Mouse (Mus musculus): ENCODE measurements at regions not wholly inside any gene's neighbourhood (a gene's known extent, or its start where the extent isn't known, plus 50 kb on each side); places are given as distances from the start of the nearest gene placed in this dataset.
A peak's percentile ranks its signal among the peaks of the same experiment; 100 is the strongest.

DNA sequence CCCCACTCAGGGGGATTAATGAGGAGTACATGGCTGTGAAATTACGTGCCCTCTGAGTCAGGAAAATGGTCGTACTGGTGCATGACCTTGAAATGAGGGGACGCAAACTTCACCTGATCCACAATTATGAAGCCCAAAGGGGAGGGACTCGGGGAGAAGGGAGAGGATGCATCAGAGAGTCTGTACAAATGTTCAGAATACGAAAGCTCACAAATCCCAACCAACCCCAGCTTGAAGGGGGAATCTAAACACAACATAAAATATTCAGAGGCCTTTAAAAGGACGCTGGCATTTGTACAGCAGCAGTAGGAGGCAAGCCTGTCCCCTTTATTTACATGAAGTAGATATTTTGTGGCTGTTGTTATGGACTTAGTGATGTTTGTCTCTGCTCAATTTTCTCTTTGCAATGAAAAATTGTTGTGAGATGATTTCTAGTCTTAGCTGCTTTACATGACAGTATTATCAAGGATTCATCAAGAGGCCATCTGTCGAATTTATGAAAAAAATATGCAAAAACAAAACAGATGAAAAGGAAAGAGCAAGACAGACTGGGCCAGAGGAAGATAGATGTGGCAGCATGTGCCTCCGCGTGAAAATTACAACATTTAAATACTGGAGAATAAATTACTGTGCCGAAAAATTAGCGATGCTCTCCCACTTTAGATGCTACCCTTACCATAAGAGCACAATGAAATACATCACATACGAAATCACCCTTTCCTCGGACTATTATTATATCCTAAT is 695.3 kb downstream of the 1700064H15Rik start:
- no peak for DNase-seq (ENCODE audit: low read depth, low spot score)

DNA sequence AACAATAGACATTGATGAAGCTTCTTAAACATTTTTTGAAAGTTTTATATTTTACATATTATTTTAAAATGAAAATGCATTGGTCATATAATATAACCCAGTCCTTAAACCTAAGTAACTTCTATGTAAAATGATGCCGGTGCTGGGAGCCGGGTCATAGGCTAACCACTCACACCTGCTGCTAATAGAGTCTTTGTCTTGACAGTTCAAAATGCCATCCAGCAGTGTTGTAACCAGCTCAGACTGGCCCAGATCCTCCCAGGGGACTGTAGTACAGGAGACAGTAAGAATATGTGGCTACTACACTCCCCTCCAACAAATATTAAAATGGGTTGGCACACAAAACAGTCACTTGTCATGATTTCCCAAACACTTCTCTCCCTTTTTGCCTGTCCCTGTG is 693.6 kb downstream of the 1700064H15Rik start:
- DNase-seq (ENCODE audit: low read depth, low spot score) = no peak

DNA sequence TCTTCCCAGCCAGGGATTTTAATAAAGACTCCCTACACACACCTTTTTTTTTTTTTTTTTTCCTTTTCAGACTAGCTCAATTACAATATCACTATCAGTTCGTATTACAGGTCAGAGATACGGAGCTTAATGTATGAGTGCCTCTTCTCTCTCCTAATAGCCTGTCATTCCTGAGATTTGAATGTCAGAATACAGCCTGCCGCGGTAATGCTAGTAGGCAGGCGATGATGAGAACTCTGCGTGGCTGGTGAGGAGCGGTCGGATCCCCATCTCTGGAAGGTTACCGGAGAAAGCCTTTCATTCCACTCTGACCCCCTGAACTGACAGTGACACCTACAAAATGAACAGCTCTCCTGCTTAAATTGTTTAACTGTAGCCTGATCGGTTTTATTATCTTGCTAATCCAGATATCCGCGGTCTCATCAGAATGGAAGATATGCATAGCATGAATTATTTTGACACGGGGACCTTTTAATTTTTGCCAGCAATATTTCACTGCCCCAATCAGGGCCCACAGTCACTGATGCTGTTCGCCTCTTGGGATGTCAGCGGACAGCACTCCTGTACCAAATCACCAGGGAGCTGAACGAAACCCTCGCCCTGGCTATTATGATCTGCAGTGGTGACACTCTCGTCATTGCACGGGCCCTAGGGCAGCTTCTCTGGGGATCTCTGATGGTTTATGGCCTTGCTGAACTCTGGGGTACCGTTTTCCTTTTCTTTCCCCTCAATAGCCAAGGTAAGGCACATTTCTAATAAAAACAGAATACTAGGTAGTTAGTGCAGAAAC is 690.9 kb downstream of the 1700064H15Rik start:
- no peak for DNase-seq (ENCODE audit: low read depth, low spot score)

DNA sequence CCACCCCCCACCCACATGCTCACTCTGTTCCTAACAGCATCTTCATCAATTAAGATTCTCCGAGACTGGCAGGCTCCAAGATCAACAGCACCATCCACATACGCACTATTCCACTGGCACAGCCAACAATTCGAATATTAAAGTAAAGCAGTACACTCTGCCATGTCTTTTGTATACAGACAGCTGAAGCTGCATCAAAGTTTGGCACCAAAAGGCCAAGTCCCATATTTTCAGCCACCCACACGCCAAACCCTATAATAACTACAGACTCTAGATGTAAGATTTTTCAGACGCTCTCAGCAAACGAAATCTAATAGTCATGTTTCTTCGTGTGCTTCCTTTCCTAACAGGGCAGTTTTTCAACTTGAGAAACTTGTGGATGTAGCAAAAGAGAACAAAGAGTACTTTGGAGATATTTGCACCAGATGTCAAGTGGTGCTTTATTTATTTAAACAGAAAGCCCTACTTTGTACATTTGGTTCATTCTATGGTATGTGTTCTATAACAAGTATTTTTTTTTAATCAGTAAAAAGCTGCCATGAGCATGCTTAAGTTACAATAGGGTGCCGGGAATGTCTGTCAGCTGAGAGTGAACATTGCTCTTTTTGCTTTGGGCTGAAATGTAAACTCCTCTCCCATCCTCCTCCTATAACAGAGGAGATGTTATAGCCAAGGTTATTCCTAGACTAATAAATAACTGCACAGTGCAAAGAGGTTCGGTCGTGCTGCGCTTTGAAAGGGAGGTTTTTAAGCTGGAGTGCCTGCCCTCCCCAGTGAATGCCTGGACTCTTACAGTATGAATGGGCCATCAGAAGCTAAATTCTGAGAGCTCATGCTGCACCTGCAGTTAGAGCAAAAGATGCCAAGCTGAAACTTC is 686.9 kb downstream of the 1700064H15Rik start:
- no peak for DNase-seq (ENCODE audit: low read depth, low spot score)

DNA sequence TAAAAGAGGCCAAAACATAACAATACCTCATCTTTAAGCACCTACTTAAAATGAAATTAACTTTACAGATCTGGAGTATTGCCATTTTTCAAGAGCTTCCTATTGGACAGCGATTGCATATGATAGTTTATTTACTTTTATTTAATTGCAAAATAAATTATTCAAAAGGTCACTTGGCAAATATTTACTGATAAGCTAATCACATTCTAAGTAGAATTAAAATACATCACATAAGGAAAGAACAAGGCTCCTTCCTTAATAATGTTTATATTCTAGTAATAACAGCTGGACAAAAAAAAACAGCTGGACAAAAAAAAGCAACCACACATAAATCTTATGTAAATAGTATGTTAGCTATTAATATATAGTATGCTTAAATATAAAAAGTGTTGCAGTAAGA is 668.1 kb downstream of the 1700064H15Rik start:
- no peak for DNase-seq (ENCODE audit: low read depth, low spot score)

DNA sequence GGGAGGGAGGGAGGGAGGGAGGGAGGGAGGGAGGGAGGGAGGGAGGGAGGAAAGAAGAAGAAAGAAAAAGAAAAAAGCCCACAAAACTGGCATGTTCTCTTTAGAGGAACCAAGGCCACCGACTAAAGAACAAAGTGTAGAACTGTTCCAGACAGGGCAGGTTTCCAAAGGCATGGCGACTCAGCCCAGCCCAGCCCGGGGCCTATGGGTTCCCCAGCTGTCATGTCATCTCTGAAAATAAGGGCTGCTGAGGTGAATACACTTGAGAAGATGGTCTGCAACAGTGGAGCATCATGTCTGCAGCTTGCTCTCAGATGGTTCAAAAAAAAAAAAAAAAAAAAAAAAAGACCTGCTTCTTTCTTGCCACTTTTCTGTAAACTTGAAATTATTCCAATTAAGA is 639.8 kb downstream of the 1700064H15Rik start:
- DNase-seq (ENCODE audit: low read depth, low spot score) = no peak

DNA sequence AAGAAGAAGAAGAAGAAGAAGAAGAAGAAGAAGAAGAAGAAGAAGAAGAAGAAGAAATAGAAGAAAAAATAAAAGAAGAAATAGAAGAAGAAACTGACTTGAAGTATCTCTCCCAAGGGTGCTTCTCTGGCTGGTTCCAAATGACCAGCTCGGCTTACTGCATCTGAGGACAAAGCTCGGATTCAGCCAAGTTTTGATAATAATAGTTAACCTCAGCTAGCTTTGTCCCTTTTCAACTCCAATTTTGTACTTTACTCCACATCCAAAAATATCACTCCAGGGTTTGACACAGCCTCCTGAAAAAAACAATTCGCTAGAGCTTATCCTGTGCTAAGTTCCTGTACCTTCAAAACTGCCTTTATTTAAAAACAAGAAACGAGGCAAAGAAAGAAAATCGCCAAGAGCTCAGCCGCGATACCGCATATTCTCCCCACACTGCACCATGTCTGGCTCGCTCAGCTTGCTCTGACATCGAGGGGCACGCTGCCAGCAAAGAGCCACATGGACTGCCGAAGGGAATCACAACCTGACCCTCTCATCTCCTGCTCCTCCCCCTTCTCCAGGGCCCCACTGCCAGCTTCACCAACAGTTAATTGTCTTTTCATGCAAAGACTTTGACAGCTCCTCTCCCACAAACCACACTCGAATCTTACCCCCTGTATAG is 638.8 kb downstream of the 1700064H15Rik start:
- DNase-seq (ENCODE audit: low read depth, low spot score) = no peak

DNA sequence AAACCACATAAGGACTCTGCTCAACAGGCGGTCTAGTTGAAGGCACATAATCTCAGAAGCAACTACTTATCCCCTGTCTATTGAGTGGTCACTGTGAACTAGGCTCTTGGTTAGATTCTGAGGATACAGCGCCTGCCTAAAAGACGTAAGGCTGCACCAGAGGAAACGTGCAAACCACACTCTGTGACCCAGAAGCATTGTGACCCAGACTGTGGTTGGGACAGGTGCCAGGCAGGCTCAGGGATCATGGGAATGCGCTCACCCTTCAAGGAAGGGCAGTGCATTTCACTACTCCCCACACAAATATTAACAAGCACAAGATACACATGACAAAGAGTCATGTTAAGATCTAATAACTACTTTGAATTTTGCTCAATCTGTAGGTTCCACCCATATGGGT is 628.3 kb downstream of the 1700064H15Rik start:
- no peak for DNase-seq (ENCODE audit: low read depth, low spot score)

DNA sequence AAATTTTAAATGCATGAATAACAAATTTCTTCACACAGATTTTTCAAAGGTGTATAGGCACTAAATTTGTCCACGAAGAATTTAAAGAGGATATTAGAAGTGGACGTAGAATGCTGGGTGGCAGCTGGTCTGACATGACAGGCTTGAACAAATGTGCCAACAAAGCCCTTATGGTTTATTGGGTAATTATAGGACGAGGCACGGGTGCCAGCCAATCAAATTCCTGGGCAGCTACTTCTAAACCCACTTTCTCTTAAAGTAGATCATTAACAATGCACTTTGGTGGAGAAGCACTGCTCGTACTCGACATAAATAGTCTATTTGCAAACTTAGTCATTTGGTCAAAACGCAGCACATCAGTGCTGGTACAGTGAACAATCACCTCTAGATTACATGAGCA is 626.4 kb downstream of the 1700064H15Rik start:
- no peak for DNase-seq (ENCODE audit: low read depth, low spot score)

DNA sequence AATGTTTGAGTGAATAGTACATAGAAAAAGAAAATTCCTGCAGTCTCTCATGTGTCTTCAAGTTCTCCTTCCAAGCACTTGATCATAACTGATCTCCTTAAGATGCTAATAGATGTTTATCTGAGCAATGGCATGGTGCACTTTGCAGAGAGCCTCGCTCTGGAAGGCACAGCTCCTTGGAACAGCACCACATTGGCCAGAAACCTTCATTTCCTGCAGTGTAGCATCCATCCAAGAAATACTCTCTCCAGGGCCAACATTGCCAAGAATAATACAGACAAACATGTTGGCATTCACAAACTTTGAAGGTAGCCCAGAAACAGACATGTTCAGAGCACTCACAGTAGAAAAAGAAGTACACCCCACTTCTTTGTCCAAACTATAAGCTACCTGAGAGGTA is 623.7 kb downstream of the 1700064H15Rik start:
- no peak for DNase-seq (ENCODE audit: low read depth, low spot score)

DNA sequence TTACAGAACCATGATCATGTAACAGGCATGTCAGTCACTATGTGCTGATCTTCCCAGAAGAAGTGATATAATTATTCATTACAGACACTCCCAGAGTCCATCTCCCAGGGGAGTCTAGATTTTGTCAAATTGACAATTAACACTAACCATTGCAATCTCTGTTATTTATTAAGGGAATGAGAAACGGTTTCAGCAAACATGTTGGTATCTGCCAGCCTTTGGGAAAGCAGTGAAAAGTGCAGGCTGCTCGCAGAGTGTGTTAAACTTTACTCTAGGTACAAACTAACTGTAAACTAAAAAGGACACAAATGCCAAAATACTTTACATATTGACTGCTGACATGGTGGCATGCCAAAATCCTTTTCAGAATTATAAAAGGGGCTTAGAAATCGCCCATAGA is 583.9 kb downstream of the 1700064H15Rik start:
- no peak for DNase-seq (ENCODE audit: low read depth, low spot score)

DNA sequence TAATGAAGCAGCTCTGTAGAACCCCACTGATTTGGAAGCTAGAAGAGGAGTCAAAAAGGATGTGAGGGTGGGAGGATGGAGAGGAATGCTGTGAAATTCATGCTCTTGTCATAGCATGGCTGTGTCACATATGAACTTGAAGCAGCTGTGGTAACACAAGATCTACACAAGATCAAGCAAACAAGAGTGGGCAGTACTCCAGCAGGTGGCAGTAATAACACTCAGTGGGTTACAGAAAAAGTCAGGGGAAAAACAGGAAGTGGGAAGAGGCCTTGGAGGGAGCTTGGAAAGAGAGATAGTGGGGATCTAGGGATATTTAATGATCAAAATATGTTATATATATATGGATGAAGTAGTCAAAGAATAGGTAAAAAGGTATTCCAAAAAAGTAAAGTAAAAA is 582.5 kb downstream of the 1700064H15Rik start:
- no peak for DNase-seq (ENCODE audit: low read depth, low spot score)

DNA sequence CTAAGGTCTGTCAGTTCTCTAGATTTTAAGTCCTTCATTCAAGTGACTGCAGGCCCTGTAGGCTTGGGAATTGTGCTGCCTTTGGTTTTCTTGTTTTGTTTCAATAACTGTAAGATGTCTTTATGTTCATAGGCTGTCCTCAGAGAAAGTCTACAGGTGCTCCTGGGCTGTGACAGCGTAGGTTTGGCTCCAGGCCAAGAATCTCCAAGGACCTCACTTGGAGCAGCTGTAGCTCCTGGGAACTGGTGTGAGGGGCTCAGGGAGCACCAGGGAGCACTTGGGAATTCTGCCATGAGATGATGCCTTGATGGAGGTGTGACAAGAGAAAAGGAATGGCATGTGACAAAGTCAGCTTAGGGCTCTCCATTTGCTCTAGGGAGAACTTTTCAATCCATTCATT is 581.9 kb downstream of the 1700064H15Rik start:
- DNase-seq (ENCODE audit: low read depth, low spot score) = no peak

DNA sequence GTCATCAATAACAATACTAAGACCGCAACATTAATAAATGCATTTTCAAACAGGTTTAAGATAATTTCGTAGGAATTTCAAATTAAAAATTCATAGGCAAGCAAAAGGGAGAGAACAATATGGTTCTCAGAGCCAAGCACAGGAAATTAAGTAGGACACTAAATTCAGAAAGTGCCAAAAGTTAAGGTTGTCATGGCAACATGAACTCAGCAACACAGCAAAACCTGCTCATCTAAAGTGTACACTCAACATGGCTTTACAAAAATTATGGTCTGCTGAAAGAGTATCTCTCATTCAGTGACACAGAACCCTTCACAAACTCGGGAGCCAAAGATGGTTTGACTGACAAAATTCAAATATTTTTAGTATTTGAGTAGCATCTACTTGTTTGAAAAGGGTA is 572.5 kb downstream of the 1700064H15Rik start:
- DNase-seq (ENCODE audit: low read depth, low spot score) = no peak

DNA sequence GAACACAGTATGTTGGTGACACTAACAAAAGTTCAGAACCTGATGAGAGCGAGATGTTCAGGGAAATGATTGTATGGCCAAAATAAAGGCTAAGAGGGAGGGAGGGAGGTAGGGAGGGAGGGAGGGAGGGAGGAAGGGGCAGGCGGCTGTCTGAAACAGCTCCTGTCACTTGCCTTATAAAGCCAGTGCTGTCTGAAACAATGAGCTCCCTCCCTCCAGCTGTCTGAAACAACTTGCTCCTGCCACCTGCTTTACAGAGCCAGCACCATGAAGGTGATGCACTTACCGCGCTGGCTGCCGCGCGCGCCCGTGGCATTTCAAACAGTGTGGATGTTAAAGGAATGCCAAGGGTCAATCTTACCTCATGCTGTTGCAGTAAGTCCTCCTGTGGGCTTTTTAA is 571.9 kb downstream of the 1700064H15Rik start:
- no peak for DNase-seq (ENCODE audit: low read depth, low spot score)

DNA sequence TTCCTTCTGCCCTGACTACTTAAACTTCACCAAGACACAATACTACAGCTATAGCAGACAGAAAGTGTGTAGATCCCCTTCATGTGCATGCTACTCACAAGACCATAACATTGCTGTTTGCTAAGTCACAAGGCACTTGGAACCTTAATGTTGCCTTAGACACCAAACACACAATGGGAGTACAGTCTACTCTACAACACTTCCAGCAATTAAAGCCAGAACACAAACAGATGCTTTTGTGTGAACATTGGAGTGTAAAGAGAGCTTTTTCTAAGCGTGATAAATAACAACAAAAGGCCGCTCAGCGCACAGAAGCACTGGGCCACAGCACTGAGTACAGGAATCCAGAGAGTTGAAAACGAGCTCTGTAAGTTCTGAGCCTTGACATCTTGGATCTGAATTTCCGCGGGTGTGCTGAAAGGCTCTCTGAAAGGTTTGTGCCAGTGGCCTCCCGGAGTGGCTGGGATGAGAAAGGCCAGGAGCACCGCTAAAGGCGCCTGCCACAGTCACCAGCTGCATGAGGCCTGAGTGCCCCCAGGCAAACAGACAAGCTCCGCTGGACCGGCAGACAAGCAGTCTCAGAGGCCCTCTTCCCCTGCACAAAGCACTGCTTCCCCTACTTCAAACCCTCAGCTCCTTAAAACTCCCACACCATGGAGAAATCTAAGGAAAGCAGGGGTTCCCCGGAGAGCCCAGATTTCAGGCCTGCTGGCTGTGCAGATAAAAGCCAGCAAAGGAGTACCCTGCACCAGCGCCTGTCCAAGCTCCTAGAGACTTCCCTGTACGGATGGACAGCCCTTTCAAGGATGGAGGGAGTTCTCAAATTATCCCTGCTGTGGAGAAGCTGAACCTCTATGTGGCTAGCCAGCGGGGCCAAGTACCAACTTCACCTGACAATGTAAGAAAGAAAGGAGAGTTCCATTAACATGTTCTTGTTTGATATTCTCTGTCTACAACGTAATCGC is 568.3 kb downstream of the 1700064H15Rik start:
- DNase-seq (ENCODE audit: low read depth, low spot score) = no peak

DNA sequence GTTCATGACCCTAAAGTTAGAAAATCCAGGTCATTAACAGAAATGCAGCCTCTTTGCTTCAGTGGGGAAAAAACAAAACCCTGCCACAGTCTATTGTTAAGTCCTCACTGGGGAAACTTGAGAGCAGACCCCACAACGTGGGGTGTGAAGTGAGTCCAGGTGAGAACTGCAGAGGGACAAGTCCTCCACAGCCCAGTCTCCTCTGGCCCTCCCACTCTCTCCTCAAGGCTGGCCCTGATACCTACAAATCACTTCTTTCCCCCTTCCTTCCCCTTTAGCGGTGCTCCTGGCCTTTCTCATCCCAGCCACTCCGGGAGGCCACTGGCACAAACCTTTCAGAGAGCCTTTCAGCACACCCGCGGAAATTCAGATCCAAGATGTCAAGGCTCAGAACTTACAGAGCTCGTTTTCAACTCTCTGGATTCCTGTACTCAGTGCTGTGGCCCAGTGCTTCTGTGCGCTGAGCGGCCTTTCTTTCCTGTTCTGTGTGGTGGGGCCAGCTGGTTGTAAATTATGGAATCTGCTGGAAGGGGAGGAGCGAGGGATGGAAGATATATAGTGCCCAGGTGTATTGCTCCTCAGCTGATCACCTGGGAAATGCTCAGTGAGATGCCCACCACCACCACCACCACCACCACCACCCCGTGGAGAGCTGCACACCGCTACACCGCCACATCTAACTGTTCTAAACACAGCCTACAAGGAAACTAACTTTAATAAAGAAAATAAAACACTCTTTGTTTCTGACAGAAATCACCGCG is 566.8 kb downstream of the 1700064H15Rik start:
- no peak for DNase-seq (ENCODE audit: low read depth, low spot score)

DNA sequence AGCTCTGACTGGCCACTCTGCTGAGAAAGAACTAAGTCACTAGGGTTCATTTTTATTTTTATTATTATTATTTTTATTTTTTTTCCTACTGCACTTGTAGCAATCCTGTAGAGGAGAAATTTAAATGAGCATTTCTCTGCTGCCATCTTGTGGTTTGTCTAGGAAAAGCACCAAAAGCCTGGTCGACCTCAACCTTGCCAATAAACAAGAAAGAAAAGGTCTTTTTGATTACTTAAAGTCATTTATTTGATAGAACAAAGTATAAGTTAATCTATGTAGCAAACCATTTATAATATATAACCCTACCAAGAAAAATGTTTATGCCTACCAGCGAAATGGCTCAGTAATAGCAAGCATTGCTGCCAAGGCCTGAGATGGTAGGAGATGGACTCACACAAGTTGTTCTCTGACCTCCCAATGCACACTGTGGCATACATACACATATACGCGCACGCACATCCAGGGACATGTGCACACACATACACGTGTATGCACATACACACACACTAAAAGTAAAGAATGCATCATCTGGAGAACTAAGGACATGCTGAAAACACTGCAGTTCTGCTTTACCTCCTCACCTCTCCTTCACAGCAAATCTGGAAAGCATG is 566.1 kb downstream of the 1700064H15Rik start:
- DNase-seq (ENCODE audit: low read depth, low spot score) = peak; percentile 11

DNA sequence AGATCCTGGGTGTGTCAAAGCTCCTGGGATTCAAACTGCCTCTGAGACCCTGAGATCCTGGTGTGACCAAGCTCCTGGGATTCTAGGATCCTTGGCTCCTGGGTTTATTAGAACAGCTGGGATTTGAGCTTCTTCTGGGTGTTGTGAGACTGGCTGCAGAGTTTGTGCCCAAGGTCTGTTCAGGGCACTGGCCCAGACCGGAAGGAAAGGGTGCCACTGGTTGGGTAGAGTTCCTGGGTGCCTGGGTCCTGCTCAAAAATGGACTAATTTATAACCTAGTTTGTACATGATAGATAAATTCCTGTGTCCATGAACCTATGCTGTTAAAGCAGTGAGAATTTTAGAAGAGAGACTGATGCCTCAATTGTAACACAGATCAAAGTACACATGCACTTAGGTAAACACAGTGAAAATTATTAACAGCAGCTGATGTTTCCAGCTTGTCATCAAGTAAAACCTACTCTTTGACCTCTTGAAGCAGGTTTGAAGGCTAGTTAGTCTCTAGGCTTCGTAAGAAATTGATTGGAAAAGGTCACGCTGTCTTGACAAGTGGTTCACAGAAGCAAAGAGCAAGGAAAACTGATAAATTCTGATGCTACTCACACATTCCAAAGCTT is 561.2 kb downstream of the 1700064H15Rik start:
- no peak for DNase-seq (ENCODE audit: low read depth, low spot score)

Measured in CD4-positive helper T cell, adult 2 months (primary cell).